Mouse (Mus musculus) neural tube, embryonic 11.5 days (tissue): ENCODE results near the gene Lmna. TPM values are rescaled to one million over a fixed set of nuclear protein-coding genes. Genes with fewer than 3 reads are reported as not detected.

ENCODE experiments used
- ATAC-seq: fragments of 200-750 bp; cut with Nextera tagmentation; 2 replicates; pipeline ENCODE4 v1.8.0; 2017; ENCODE audit warnings: moderate number of reproducible peaks, mild to moderate bottlenecking, moderate TSS enrichment, moderate library complexity; ENCODE audit not compliant: insufficient read depth, low FRiP score, low TSS enrichment
- DNase-seq: peaks from one replicate; pipeline ENCODE4 v3.0.0-alpha.2; 2015; ENCODE audit warnings: low spot score
- H3K27ac ChIP-seq: fragments of 300-500 bp; sonication (generic); 2 replicates; pipeline ENCODE4 v1.5.1; 2014; ENCODE audit warnings: low read depth, mild to moderate bottlenecking, low read length
- H3K27me3 ChIP-seq: fragments of 300-500 bp; sonication (generic); 2 replicates; pipeline ENCODE4 v1.6.1; 2014; ENCODE audit warnings: mild to moderate bottlenecking, low read length, mixed read lengths; ENCODE audit not compliant: control insufficient read depth, insufficient read depth
- H3K36me3 ChIP-seq: fragments of 300-500 bp; sonication (generic); 2 replicates; pipeline ENCODE4 v1.6.1; 2014; ENCODE audit warnings: mild to moderate bottlenecking, low read length, moderate library complexity, mixed read lengths; ENCODE audit not compliant: control insufficient read depth, insufficient read depth
- H3K4me1 ChIP-seq: fragments of 300-500 bp; sonication (generic); 2 replicates; pipeline ENCODE4 v1.6.1; 2014; ENCODE audit warnings: low read length, mixed read lengths; ENCODE audit not compliant: control insufficient read depth, insufficient read depth
- H3K4me2 ChIP-seq: fragments of 300-500 bp; sonication (generic); 2 replicates; pipeline ENCODE4 v1.6.1; 2014; ENCODE audit warnings: low read depth, mild to moderate bottlenecking, moderate library complexity
- H3K4me3 ChIP-seq: fragments of 300-500 bp; sonication (generic); 2 replicates; pipeline ENCODE4 v1.5.1; 2014; ENCODE audit warnings: low read depth, low read length
- H3K9ac ChIP-seq: fragments of 300-500 bp; sonication (generic); 2 replicates; pipeline ENCODE4 v1.6.1; 2014; ENCODE audit warnings: mild to moderate bottlenecking, low read length
- H3K9me3 ChIP-seq: fragments of 300-500 bp; sonication (generic); 2 replicates; pipeline ENCODE4 v1.6.1; 2016; ENCODE audit warnings: low read length; ENCODE audit not compliant: control insufficient read depth
- WGBS: fragments of 180-500 bp; shearing (Covaris S2); extraction: QIAGEN DNeasy Blood & Tissue Kit; methylation state at CpG from one replicate; pipeline ENCODE4 v1.1.7; 2014; 5-methylcytosine and 5-hydroxymethylcytosine counted together
- polyA plus RNA-seq: library from polyadenylated mRNA; unstranded; fragments of >200 nt; fragmentation: Nextera tagmentation; extraction: Ambion mirVana; gene quantifications from 2 replicates; pipeline ENCODE4 v1.2.1, GENCODE M21; 2014

Gene Lmna
- polyA plus RNA-seq, 1 experiment from 2014 or later: 17.4 TPM

DNA sequence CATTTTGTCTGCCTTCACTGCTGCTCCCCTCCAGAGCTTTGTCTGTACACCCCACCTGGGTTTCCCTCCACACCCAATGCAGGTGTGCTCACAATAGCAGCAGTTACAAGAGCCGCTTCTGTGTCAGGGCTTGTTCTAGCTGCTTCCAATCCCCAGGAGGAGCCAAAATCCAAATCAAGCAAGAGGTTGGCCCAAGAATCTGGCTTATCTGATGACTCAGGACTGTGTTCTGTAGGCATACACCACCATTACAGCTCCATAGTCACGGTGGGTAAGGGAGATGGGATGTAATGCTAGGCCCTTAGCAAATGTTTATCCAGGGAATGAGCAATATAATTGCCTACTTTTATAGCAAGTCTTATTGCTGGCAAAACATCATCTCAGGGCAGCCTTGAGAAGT, 6.7 kb upstream of the Lmna start:
- no peaks in the 10 kb centered on the region for H3K9me3 ChIP-seq
- H3K27me3 ChIP-seq: no peaks in the 10 kb centered on the region
- 78% methylated on average over 2 of the region's 2 CpGs for WGBS
- DNase-seq (no peak), ATAC-seq (no peak)
- H3K9ac ChIP-seq: no peak overlapping the region
- H3K4me3 ChIP-seq: no peak overlapping the region
- H3K4me2 ChIP-seq: no peak overlapping the region
- no peaks in the 10 kb centered on the region for H3K36me3 ChIP-seq
- no peaks in the 10 kb centered on the region for H3K4me1 ChIP-seq
- H3K27ac ChIP-seq: no peak overlapping the region

DNA sequence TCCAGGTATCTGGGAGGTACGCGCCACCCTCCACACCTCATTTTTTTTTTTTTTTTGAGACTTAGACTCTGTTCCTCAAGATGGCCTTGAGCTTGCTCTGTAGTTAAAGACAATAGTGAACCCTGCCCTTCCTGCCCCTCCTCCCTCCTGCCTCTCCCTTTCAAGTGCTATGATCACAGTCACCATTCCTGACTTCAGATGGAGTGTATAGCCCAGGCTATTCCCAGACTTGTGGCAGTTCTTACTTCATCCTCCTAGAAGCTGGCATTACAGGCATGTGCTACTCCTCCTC, 5.3 kb upstream of the Lmna start:
- H3K27me3 ChIP-seq: no peaks in the 10 kb centered on the region
- 95% methylated on average over 2 of the region's 2 CpGs for WGBS
- H3K36me3 ChIP-seq: no peaks in the 10 kb centered on the region
- no peaks in the 10 kb centered on the region for H3K4me1 ChIP-seq
- no peak overlapping the region for H3K4me3 ChIP-seq
- H3K27ac ChIP-seq: no peak overlapping the region
- no peak overlapping the region for H3K4me2 ChIP-seq
- H3K9me3 ChIP-seq: no peaks in the 10 kb centered on the region
- ATAC-seq (no peak), DNase-seq (no peak)
- no peak overlapping the region for H3K9ac ChIP-seq

GRCm38 (mm10) chr3:88514231-88515094, 4.7 kb upstream of the Lmna start:
- Histone ChIP-seq H3K27me3 (no peaks in the 10 kb centered on the region), H3K9ac (no peak overlapping the region), H3K4me1 (peaks cover 4% of the 10 kb centered on the region), H3K4me3 (no peak overlapping the region), H3K27ac (no peak overlapping the region), H3K9me3 (no peaks in the 10 kb centered on the region), H3K4me2 (no peak overlapping the region), H3K36me3 (no peaks in the 10 kb centered on the region)
- WGBS: 78% methylated on average over 10 of the region's 10 CpGs
- DNase-seq: no peak
- no peak for ATAC-seq

DNA sequence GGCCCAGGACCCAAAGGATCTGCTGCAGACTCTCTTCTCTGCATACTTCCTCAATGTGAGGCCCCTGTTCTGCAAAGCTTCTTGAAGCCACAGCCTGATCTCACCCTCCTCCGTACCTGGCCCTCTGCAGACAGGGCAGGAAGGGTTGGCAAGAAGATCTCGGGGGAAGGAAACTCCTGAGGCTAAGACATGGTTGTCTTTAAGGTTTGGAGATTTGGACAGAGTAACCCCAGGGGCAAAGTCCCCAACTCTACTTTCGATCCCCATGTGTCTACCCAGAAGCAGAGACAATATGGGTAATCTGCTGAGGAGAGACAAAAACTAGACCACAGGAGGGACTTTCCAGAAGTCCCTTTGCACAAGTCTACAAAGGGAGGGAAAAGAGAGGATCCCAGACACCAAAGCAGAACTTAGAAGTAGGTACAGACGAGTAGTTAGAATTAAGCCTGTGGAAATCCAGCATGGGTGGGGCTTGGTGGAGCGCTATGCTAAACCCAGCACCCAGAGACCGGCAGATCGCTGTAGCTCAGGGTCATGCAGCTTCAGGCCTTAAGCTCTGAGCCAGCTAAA, 3.9 kb upstream of the Lmna start:
- peaks cover 7% of the 10 kb centered on the region for H3K4me1 ChIP-seq
- no peak for ATAC-seq
- H3K36me3 ChIP-seq: no peaks in the 10 kb centered on the region
- no peaks in the 10 kb centered on the region for H3K9me3 ChIP-seq
- no peak overlapping the region for H3K27ac ChIP-seq
- H3K4me3 ChIP-seq: no peak overlapping the region
- H3K9ac ChIP-seq: no peak overlapping the region
- H3K4me2 ChIP-seq: no peak overlapping the region
- 84% methylated on average over 7 of the region's 7 CpGs for WGBS
- no peak for DNase-seq
- H3K27me3 ChIP-seq: no peaks in the 10 kb centered on the region

- ATAC-seq (no peak), DNase-seq (no peak)
- Histone ChIP-seq H3K9me3 (no peaks in the 10 kb centered on the region), H3K27me3 (no peaks in the 10 kb centered on the region), H3K4me3 (no peak overlapping the region), H3K27ac (no peak overlapping the region), H3K4me2 (no peak overlapping the region), H3K9ac (no peak overlapping the region), H3K36me3 (no peaks in the 10 kb centered on the region), H3K4me1 (peaks cover 7% of the 10 kb centered on the region)
- 49% methylated on average over 12 of the region's 15 CpGs for WGBS
Observed at GRCm38 (mm10) chr3:88512896-88513545, 3.3 kb upstream of the Lmna start.

- H3K27ac ChIP-seq: no peak overlapping the region
- ATAC-seq (no peak), DNase-seq (no peak)
- peaks cover 7% of the 10 kb centered on the region for H3K4me1 ChIP-seq
- H3K36me3 ChIP-seq: no peaks in the 10 kb centered on the region
- H3K9me3 ChIP-seq: no peaks in the 10 kb centered on the region
- H3K4me3 ChIP-seq: no peak overlapping the region
- H3K9ac ChIP-seq: no peak overlapping the region
- H3K27me3 ChIP-seq: no peaks in the 10 kb centered on the region
- 54% methylated on average over 6 of the region's 6 CpGs for WGBS
- H3K4me2 ChIP-seq: no peak overlapping the region
Observed at GRCm38 (mm10) chr3:88512141-88512895, 2.6 kb upstream of the Lmna start.

DNA sequence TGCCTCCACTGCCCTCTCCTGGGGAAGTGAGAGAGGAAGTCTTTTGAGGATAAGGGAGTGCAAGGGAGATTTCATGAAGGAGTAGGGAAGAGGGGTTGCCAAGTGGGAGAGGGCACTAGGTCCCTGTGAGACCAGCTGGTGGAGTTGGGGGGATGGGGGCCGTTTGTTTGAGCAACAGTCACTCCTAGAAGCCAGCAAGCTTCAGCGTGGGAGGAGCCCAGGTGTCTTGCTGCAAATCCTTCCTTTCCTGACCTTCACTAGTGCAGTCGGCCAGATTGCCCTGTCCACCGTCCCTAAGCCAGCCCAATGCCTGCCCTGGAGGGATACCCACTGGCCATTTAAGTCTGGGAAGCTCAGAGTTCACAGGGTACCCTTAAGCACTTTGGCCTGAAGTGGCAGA, 1.8 kb upstream of the Lmna start:
- 66% methylated on average over 4 of the region's 4 CpGs for WGBS
- Histone ChIP-seq H3K4me1 (peaks cover 7% of the 10 kb centered on the region), H3K27ac (no peak overlapping the region), H3K4me2 (no peak overlapping the region), H3K9me3 (no peaks in the 10 kb centered on the region), H3K27me3 (no peaks in the 10 kb centered on the region), H3K4me3 (no peak overlapping the region), H3K9ac (no peak overlapping the region), H3K36me3 (no peaks in the 10 kb centered on the region)
- DNase-seq (no peak), ATAC-seq (no peak)

DNA sequence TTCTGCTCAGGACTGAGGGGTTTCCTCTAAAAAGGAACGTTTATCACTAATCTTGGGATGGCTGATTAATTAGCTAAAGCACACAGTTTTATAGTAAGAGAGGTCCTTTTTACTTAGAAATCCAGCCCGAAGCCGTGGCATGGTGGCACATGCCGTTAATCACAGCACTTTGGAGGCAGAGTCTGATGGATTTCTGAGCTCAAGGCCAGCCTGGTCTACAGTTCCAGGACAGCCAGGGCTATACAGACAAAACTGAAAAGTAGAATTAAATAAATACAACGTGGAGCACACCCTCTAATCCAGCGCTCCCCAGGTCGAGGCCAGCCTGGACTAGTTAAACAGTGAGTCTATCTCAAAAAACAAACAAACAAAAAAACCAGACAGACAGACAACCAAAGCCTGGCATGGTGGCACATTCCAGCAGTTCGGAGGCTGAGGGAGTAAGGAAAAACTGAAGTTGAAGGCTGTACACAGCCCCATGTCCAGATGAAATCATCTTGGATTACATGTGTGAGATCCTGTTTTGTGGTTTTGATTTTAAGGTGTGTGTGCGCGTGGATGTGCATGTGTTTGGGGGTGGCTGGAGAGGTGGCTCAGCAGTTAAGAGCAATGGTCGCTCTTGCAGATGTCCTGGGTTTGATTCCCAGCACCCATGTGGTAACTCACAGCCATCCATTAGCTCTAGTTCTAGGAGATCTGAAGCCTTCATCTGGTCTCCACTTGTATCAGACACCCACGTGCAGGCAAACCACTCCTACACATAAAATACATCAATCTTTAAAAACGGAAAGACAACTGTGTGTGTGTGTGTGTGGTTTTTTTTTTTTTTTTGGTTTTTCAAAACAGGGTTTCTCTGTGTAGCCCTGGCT, 899 bp upstream of the Lmna start:
- Histone ChIP-seq H3K9me3 (no peaks in the 10 kb centered on the region), H3K9ac (peak overlapping the region; percentile 56), H3K36me3 (no peaks in the 10 kb centered on the region), H3K4me2 (peak overlapping the region; percentile 36), H3K4me3 (peak overlapping the region; percentile 18), H3K27me3 (no peaks in the 10 kb centered on the region), H3K27ac (peak overlapping the region; percentile 64), H3K4me1 (peaks cover 7% of the 10 kb centered on the region)
- 57% methylated on average over 13 of the region's 13 CpGs for WGBS
- ATAC-seq (no peak), DNase-seq (no peak)
